ENCODE assay signal across 13 mouse cellular contexts in the genomic region with DNA sequence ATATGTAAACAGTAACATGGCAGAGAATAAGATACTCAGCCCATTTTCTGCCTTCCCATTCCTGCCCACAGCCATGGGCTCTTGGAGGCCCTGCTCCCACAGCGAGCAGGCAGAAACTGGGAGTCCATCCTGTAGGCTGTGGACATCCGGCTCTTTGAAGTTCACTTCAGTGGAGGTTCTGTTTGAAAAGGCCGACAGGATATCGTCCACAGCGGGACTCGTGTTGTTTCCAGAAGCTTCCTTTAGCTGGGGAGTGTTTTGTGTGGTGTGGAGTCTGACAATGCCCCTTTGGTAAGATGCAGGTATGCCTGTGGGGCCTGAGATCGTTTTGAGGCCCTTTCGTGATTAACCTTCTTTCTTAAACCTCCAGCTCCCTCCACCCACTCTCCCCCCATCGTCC. TPM values are rescaled to one million over a fixed set of nuclear protein-coding genes. Genes with fewer than 3 reads are reported as not detected.
DNase-seq lines count a peak whose midpoint lies in the region; ATAC-seq and TF ChIP-seq lines count a peak whose summit lies in the region.
"Had no signal": no experiment of that assay in that cellular context is flagged by ENCODE, and none has a peak within 500 bp of the region (broad histone marks: within the 10 kb centered on the region; RNA-seq: fewer than 3 reads in every experiment).

No protein-coding gene starts in this region.

- no peak overlapping the region for H3K9ac ChIP-seq in hindbrain, postnatal 0 days (replicated peaks; ENCODE audit: low read length)
- H3K9ac ChIP-seq in hindbrain, embryonic 16.5 days (ENCODE audit: low read depth, low read length): no peak overlapping the region
- 0 out of 2 replicates have a peak overlapping the region, but pooled peaks have one; percentile 8 for H3K9ac ChIP-seq in midbrain, postnatal 0 days (replicated peaks; ENCODE audit: low read length, poor library complexity, severe bottlenecking)
- no peak overlapping the region for H3K9ac ChIP-seq in midbrain, embryonic 14.5 days (replicated peaks; ENCODE audit: low read length)
- H3K9ac ChIP-seq in forebrain, embryonic 15.5 days (replicated peaks): no peak overlapping the region

- H3K4me1 ChIP-seq in hindbrain, postnatal 0 days (ENCODE audit: insufficient read depth, low read length): no peaks in the 10 kb centered on the region
- H3K4me1 ChIP-seq in hindbrain, embryonic 16.5 days (ENCODE audit: control insufficient read depth, insufficient read depth, low read depth, low read length): peaks cover 9% of the 10 kb centered on the region
- no peaks in the 10 kb centered on the region for H3K4me1 ChIP-seq in midbrain, postnatal 0 days (ENCODE audit: insufficient read depth, low read length)
- H3K4me1 ChIP-seq in midbrain, embryonic 14.5 days (ENCODE audit: control insufficient read depth, insufficient read depth, low read length): no peaks in the 10 kb centered on the region
- H3K4me1 ChIP-seq in forebrain, embryonic 15.5 days: peaks cover 19% of the 10 kb centered on the region

- ATAC-seq in hindbrain, postnatal 0 days: no peak
- ATAC-seq in hindbrain, embryonic 16.5 days: no peak
- no peak for ATAC-seq in midbrain, postnatal 0 days (ENCODE audit: low FRiP score)
- no peak for ATAC-seq in midbrain, embryonic 14.5 days (ENCODE audit: low FRiP score, low TSS enrichment)
- ATAC-seq in forebrain, embryonic 15.5 days (replicated peaks): no peak

- no peak overlapping the region for H3K4me2 ChIP-seq in hindbrain, postnatal 0 days (ENCODE audit: low read depth, low read length)
- H3K4me2 ChIP-seq in hindbrain, embryonic 16.5 days (ENCODE audit: low read length): no peak overlapping the region
- no peak overlapping the region for H3K4me2 ChIP-seq in midbrain, postnatal 0 days (ENCODE audit: low read depth, low read length, poor library complexity, severe bottlenecking)
- no peak overlapping the region for H3K4me2 ChIP-seq in midbrain, embryonic 14.5 days (ENCODE audit: low read length)
- H3K4me2 ChIP-seq in forebrain, embryonic 15.5 days (replicated peaks): no peak overlapping the region

- H3K27ac ChIP-seq in hindbrain, postnatal 0 days: peak overlapping the region; percentile 41; the same call in 1 of the 2 replicates
- H3K27ac ChIP-seq in hindbrain, embryonic 16.5 days (ENCODE audit: low read depth, low read length): no peak overlapping the region
- no peak overlapping the region for H3K27ac ChIP-seq in midbrain, postnatal 0 days (ENCODE audit: low read depth, low read length)
- H3K27ac ChIP-seq in midbrain, embryonic 14.5 days (replicated peaks; ENCODE audit: low read depth, low read length): no peak overlapping the region
- H3K27ac ChIP-seq in forebrain, embryonic 15.5 days (replicated peaks): peak overlapping the region; percentile 28; the same call in 1 of the 2 replicates

- no peak overlapping the region for H3K4me3 ChIP-seq in hindbrain, postnatal 0 days (ENCODE audit: low read length)
- no peak overlapping the region for H3K4me3 ChIP-seq in hindbrain, embryonic 16.5 days (ENCODE audit: low read length)
- no peak overlapping the region for H3K4me3 ChIP-seq in midbrain, postnatal 0 days (ENCODE audit: low read depth, low read length)
- no peak overlapping the region for H3K4me3 ChIP-seq in midbrain, embryonic 14.5 days (replicated peaks; ENCODE audit: low read depth, low read length)
- H3K4me3 ChIP-seq in forebrain, embryonic 15.5 days: no peak overlapping the region

- DNase-seq in hindbrain, postnatal 0 days (ENCODE audit: low spot score): no peak
- DNase-seq in midbrain, postnatal 0 days (ENCODE audit: low spot score): peak; percentile 5
- no peak for DNase-seq in midbrain, embryonic 14.5 days
- DNase-seq in cerebellum, adult 11-12 months: no peak
- no peak for DNase-seq in thymus, postnatal 0 days (ENCODE audit: low spot score)
- DNase-seq: heart, adult 18-20 months; heart, postnatal 14 days; thymus, adult 2 months had no signal

- TF ChIP-seq CTCF in hindbrain, postnatal 0 days (IDR thresholded peaks at IDR 0.05; ENCODE audit: low read depth): no peak
- TF ChIP-seq CTCF in midbrain, postnatal 0 days (IDR thresholded peaks at IDR 0.05): no peak

- H3K36me3 ChIP-seq in hindbrain, postnatal 0 days (ENCODE audit: insufficient read depth, low read length): no peaks in the 10 kb centered on the region
- no peaks in the 10 kb centered on the region for H3K36me3 ChIP-seq in hindbrain, embryonic 16.5 days (ENCODE audit: control insufficient read depth, insufficient read depth, low read length)
- no peaks in the 10 kb centered on the region for H3K36me3 ChIP-seq in midbrain, postnatal 0 days (ENCODE audit: insufficient read depth, low read length)
- no peaks in the 10 kb centered on the region for H3K36me3 ChIP-seq in midbrain, embryonic 14.5 days (ENCODE audit: control insufficient read depth, insufficient read depth, low read length)
- no peaks in the 10 kb centered on the region for H3K36me3 ChIP-seq in forebrain, embryonic 15.5 days

- no peaks in the 10 kb centered on the region for H3K27me3 ChIP-seq in hindbrain, postnatal 0 days (ENCODE audit: insufficient read depth, low read length)
- H3K27me3 ChIP-seq in hindbrain, embryonic 16.5 days (replicated peaks; ENCODE audit: control insufficient read depth, insufficient read depth, low read length): no peaks in the 10 kb centered on the region
- no peaks in the 10 kb centered on the region for H3K27me3 ChIP-seq in midbrain, postnatal 0 days (ENCODE audit: insufficient read depth, low read length)
- H3K27me3 ChIP-seq in midbrain, embryonic 14.5 days (ENCODE audit: control insufficient read depth, insufficient read depth, low read length): no peaks in the 10 kb centered on the region
- H3K27me3 ChIP-seq in forebrain, embryonic 15.5 days: no peaks in the 10 kb centered on the region

- WGBS in hindbrain, postnatal 0 days: 55% methylated on average over 9 of the region's 9 CpGs
- WGBS in hindbrain, embryonic 16.5 days: 64% methylated on average over 9 of the region's 9 CpGs
- WGBS in midbrain, postnatal 0 days: 63% methylated on average over 9 of the region's 9 CpGs
- 71% methylated on average over 9 of the region's 9 CpGs for WGBS in midbrain, embryonic 14.5 days
- 22% methylated on average over 9 of the region's 9 CpGs for WGBS in forebrain, embryonic 15.5 days

- H3K9me3 ChIP-seq in hindbrain, postnatal 0 days (ENCODE audit: low read length): no peaks in the 10 kb centered on the region
- no peaks in the 10 kb centered on the region for H3K9me3 ChIP-seq in hindbrain, embryonic 16.5 days (ENCODE audit: control insufficient read depth, low read length)
- no peaks in the 10 kb centered on the region for H3K9me3 ChIP-seq in midbrain, postnatal 0 days (ENCODE audit: low read length)
- H3K9me3 ChIP-seq in midbrain, embryonic 14.5 days (ENCODE audit: control insufficient read depth, low read length): no peaks in the 10 kb centered on the region
- H3K9me3 ChIP-seq in forebrain, embryonic 15.5 days: no peaks in the 10 kb centered on the region

RNA-seq across cellular contexts. Expression of a gene that starts 23.2 kb away (rescaled TPM):
- 12.1 and 18.4 TPM in 2 replicates for total RNA-seq in hindbrain, postnatal 0 days (2014; rRNA removed)
- polyA plus RNA-seq in hindbrain, postnatal 0 days (2015; fragmentation: Nextera tagmentation; extraction: Ambion mirVana): 20.4 and 20.6 TPM in 2 replicates
- 20.4 and 23.5 TPM in 2 replicates for polyA plus RNA-seq in hindbrain, embryonic 16.5 days (2015; fragmentation: Nextera tagmentation; extraction: Ambion mirVana)
- total RNA-seq in midbrain, postnatal 0 days (2014; rRNA removed): 14.8 and 15.4 TPM in 2 replicates
- 15.3 and 16.5 TPM in 2 replicates for polyA plus RNA-seq in midbrain, postnatal 0 days (2015; fragmentation: Nextera tagmentation; extraction: Ambion mirVana)
- polyA plus RNA-seq in midbrain, embryonic 14.5 days (2014; fragmentation: Nextera tagmentation; extraction: Ambion mirVana): 7.1 and 7.3 TPM in 2 replicates
- 9.0 and 9.7 TPM in 2 replicates for polyA plus RNA-seq in forebrain, embryonic 15.5 days (2015; fragmentation: Nextera tagmentation; extraction: Ambion mirVana)
- polyA plus RNA-seq in thymus, postnatal 0 days (2015; fragmentation: Nextera tagmentation; extraction: Ambion mirVana): 8.8 and 9.4 TPM in 2 replicates

RNA-seq across cellular contexts. Expression of a gene that starts 55.5 kb away (rescaled TPM):
- total RNA-seq in hindbrain, postnatal 0 days (2014; rRNA removed): 0.86 TPM in 1 of 2 replicates, not detected in the other
- 0.14 TPM in 1 of 2 replicates, not detected in the other for polyA plus RNA-seq in hindbrain, postnatal 0 days (2015; fragmentation: Nextera tagmentation; extraction: Ambion mirVana)
- 0.19 and 8.8 TPM in 2 replicates for polyA plus RNA-seq in hindbrain, embryonic 16.5 days (2015; fragmentation: Nextera tagmentation; extraction: Ambion mirVana)
- total RNA-seq in midbrain, postnatal 0 days (2014; rRNA removed): not detected in 2 replicates
- 0.15 TPM in 1 of 2 replicates, not detected in the other for polyA plus RNA-seq in midbrain, postnatal 0 days (2015; fragmentation: Nextera tagmentation; extraction: Ambion mirVana)
- not detected in 2 replicates for polyA plus RNA-seq in midbrain, embryonic 14.5 days (2014; fragmentation: Nextera tagmentation; extraction: Ambion mirVana)
- 1.3 and 1.5 TPM in 2 replicates for polyA plus RNA-seq in forebrain, embryonic 15.5 days (2015; fragmentation: Nextera tagmentation; extraction: Ambion mirVana)
- polyA plus RNA-seq in thymus, postnatal 0 days (2015; fragmentation: Nextera tagmentation; extraction: Ambion mirVana): 2.5 and 3.5 TPM in 2 replicates
- total RNA-seq: common myeloid progenitor, adult 5-6 weeks; liver, adult 2 months; megakaryocyte-erythroid progenitor cell, adult 5-6 weeks had no signal
- polyA plus RNA-seq: liver, adult 2 months had no signal

Comparison
In these comparisons a context has a peak if more than half of its experiments do, and no peak if none do; other contexts are left out.
1. H3K27ac ChIP-seq: peak in hindbrain, postnatal 0 days (single experiment) and forebrain, embryonic 15.5 days (single experiment); none in hindbrain, embryonic 16.5 days (single experiment), midbrain, postnatal 0 days (single experiment) and midbrain, embryonic 14.5 days (single experiment).